Mouse (Mus musculus) gastrocnemius, adult 8-10 months (tissue): Measurements from ENCODE around the gene Lipo2. TPM values are rescaled to one million over a fixed set of nuclear protein-coding genes. Genes with fewer than 3 reads are reported as not detected.
"Not testable (repeated sequence)": the region's sequence is repeated elsewhere in the genome, so short reads cannot be mapped to it uniquely, and the experiment has no call there.

Experiments
- DNase-seq, 2 experiments: peaks; one replicate each; pipeline ENCODE4 v3.0.0; 2022; ENCODE audit warnings: low spot score in 2 of 2
- total RNA-seq, 4 experiments: library from RNA; stranded (reverse); gene quantifications; 2 replicates each; pipeline ENCODE4 v1.2.4; 2022

Lipo2 gene
- total RNA-seq = under 1 TPM in 3 of 4 experiments, not detected in 1; 0.24 to 0.44 (median 0.35) TPM

DNA sequence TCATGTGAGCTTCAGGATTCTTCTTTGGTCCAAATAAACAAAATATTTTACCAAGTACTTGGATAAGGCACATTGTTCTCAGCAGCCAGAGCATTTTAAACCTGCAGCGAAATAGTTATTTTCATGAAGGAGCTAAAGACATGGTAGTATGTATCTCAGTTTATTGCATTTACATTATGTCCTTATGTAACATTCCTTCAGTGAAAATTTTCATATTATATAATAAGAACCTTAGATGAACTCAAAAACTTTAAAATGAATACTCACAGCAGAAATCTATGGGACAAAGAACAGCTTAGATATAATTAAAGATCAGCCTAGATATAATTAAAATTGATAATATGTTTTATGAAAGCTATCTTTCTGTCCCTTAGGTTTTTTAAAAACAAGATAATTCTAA is at the start of gene Lipo2:
TSS of gene Lipo2 (minus strand) at position 101 of the 400 bp plus-strand sequence.
- not testable (repeated sequence) for DNase-seq

DNA sequence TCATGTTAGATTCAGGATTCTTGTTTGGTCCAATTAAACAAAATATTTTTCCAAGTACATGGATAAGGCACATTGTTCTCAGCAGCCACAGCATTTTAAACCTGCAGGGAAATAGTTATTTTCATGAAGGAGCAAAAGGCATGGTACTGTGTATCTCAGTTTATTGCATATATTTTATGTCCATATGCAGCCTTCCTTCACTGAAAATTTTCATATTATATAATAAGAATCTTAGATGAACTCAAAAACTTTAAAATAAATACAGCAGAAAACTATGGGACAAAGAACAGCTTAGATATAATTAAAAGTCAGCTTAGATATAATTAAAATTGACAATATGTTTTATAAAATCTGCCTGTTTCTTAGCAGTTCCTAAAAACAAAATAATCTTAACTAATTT is 36.2 kb upstream of the Lipo2 start, which contains the start of gene Lipo1:
TSS of gene Lipo1 (minus strand) at position 101 of the 400 bp plus-strand sequence.
- not testable (repeated sequence) for DNase-seq

- no peak for DNase-seq
These were observed 35.6 kb upstream of the Lipo2 start for GRCm38 (mm10) chr19:33786576-33787277.

- peak in 1 of 2 experiments; percentile 2 for DNase-seq
These were observed 10.3 kb upstream of the Lipo2 start, which contains the start of gene Lipo3 for GRCm38 (mm10) chr19:33761287-33762086. Gene Lipo3 (minus strand): TSS chr19:33761951.

Other genes with a start within 250 kb of the Lipo2 start
- under 1 TPM; 0.12 to 0.44 (median 0.22) TPM for gene Lipo4, start 233.6 kb downstream of the Lipo2 start, total RNA-seq
- not detected for gene Gm8978, start 126.1 kb downstream of the Lipo2 start, total RNA-seq
- gene Lipo3, start 10.6 kb upstream of the Lipo2 start, total RNA-seq = 1 to 10 TPM; 4.9 to 6.6 (median 5.8) TPM
- not detected for gene Lipo1, start 36.1 kb upstream of the Lipo2 start, total RNA-seq
- gene Lipf, start 209.8 kb upstream of the Lipo2 start, total RNA-seq = under 1 TPM in 1 of 4 experiments, not detected in 3; 0.20 TPM